Mouse (Mus musculus) lung, adult 2 months (tissue): ENCODE data around the gene Snrpa1.

Experiments
- CTCF ChIP-seq: fragments of 200-500 bp; IDR thresholded peaks from 2 replicates; pipeline ENCODE4 v1.5.1; 2011; ENCODE audit warnings: mild to moderate bottlenecking, low read length, control low read depth; ENCODE audit not compliant: insufficient read depth
- POLR2A ChIP-seq: fragments of 200-500 bp; IDR thresholded peaks from 2 replicates; pipeline ENCODE4 v1.6.1; 2011; ENCODE audit warnings: low read depth, mild to moderate bottlenecking, control low read depth, low read length, borderline replicate concordance; ENCODE audit errors: extremely low read depth

GRCm38 (mm10) chr7:66061057-66061456, 2.3 kb downstream of the Snrpa1 start:
- no peak for TF ChIP-seq POLR2A
- TF ChIP-seq CTCF, result no peak
